24 mouse cellular contexts compared by ENCODE assay signal in the genomic region with DNA sequence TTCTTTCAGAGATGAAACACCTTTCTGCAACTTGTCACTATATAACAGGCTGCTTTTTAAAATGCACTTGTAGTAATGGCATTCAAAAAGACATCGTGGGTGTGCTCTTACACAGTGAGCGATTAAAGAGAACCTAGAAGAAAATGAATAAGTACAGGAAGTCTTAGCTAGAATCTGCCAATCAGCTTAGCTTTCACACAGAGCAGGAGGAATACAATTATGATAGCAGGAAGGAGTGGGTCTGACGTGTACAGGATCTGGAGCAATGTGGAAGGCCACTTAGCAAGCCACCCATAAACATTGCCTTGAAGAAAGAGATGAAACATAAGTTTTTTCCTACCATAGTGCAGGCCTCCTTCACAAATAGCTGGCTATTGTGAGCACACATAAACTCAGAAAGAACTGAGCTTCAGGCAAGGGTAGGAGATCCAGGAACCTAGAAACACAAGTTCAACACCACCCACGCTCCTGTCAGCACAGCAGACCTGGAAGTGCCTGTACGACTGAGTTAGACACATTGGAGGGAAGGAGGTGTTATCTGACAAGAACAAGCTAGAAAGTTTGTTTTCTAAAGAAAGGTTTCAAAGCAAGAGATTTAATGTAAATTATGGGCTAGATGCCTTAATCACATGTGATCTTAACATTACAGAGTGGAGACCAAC. TPM values are rescaled to one million over a fixed set of nuclear protein-coding genes. Genes with fewer than 3 reads are reported as not detected.
"Had no signal": no experiment of that assay in that cellular context is flagged by ENCODE, and none has a peak within 500 bp of the region (broad histone marks: within the 10 kb centered on the region; RNA-seq: fewer than 3 reads in every experiment).

No protein-coding gene starts in this region.

- H3K9ac ChIP-seq: liver, embryonic 13.5 days; midbrain, embryonic 12.5 days; neural tube, embryonic 13.5 days had no signal

- H3K9me3 ChIP-seq: liver, embryonic 13.5 days; midbrain, embryonic 12.5 days; neural tube, embryonic 13.5 days had no signal

- ATAC-seq: midbrain, embryonic 16.5 days had no signal

- H3K36me3 ChIP-seq: liver, embryonic 13.5 days had no signal

- H3K4me1 ChIP-seq: liver, embryonic 13.5 days; midbrain, embryonic 12.5 days had no signal

- DNase-seq: kidney, adult 2 months; kidney, postnatal 25 days; layer of hippocampus, adult 9-11 months; liver, embryonic 13.5 days; lung, adult 2 months; lung, postnatal 14 days; lung, postnatal 4 days; retina, postnatal 1 day; right cerebral cortex, postnatal 14 days; right cerebral cortex, postnatal 4 days; thymus, postnatal 25 days had no signal

- H3K27me3 ChIP-seq: liver, embryonic 13.5 days; midbrain, embryonic 12.5 days; neural tube, embryonic 13.5 days had no signal

- H3K4me3 ChIP-seq: layer of hippocampus, adult 2 months; liver, embryonic 13.5 days; midbrain, embryonic 12.5 days; myocyte; neural tube, embryonic 13.5 days had no signal

- H3K4me2 ChIP-seq: liver, embryonic 13.5 days; midbrain, embryonic 12.5 days; neural tube, embryonic 13.5 days had no signal

- H3K27ac ChIP-seq: kidney, postnatal 0 days; layer of hippocampus, adult 2 months; liver, embryonic 13.5 days; midbrain, embryonic 12.5 days; stomach, postnatal 0 days had no signal

RNA-seq across cellular contexts. Expression of gene Tagln3, which starts 9.8 kb away (rescaled TPM):
- total RNA-seq: megakaryocyte progenitor cell, adult 5-6 weeks; megakaryocyte-erythroid progenitor cell, adult 5-6 weeks; monocyte, adult 5-6 weeks had no signal

RNA-seq across cellular contexts. Expression of gene Tmprss7, which starts 21.2 kb away (rescaled TPM):
- total RNA-seq: megakaryocyte-erythroid progenitor cell, adult 5-6 weeks; monocyte, adult 5-6 weeks had no signal
- polyA plus RNA-seq: kidney, adult 2 months; kidney, embryonic 14.5 days; lung, embryonic 16.5 days; myocyte; stomach, embryonic 14.5 days had no signal
